Mouse (Mus musculus) heart, embryonic 12.5 days (tissue): ENCODE data around the gene Kif1b. TPM values are rescaled to one million over a fixed set of nuclear protein-coding genes. Genes with fewer than 3 reads are reported as not detected.

Experiments used
- ATAC-seq: fragments of 200-750 bp; cut with Nextera tagmentation; 2 replicates; pipeline ENCODE4 v1.8.0; 2017; ENCODE audit warnings: moderate TSS enrichment, moderate library complexity; ENCODE audit not compliant: insufficient number of reproducible peaks, low FRiP score
- H3K27ac ChIP-seq: fragments of 300-500 bp; sonication (generic); 2 replicates; pipeline ENCODE4 v1.5.1; 2016; ENCODE audit warnings: mild to moderate bottlenecking, moderate library complexity; ENCODE audit not compliant: poor library complexity, severe bottlenecking
- H3K27me3 ChIP-seq: fragments of 300-500 bp; sonication (generic); replicated peaks from 2 replicates; pipeline ENCODE4 v1.6.1; 2016; ENCODE audit warnings: mild to moderate bottlenecking, moderate library complexity
- H3K36me3 ChIP-seq: fragments of 300-500 bp; sonication (generic); 2 replicates; pipeline ENCODE4 v1.6.1; 2016; ENCODE audit warnings: mild to moderate bottlenecking, moderate library complexity
- H3K4me1 ChIP-seq: fragments of 300-500 bp; sonication (generic); replicated peaks from 2 replicates; pipeline ENCODE4 v1.6.1; 2016; ENCODE audit warnings: mild to moderate bottlenecking
- H3K4me2 ChIP-seq: fragments of 300-500 bp; sonication (generic); 2 replicates; pipeline ENCODE4 v1.6.1; 2016; ENCODE audit warnings: mild to moderate bottlenecking, moderate library complexity
- H3K4me3 ChIP-seq: fragments of 300-500 bp; sonication (generic); 2 replicates; pipeline ENCODE4 v1.5.1; 2016; ENCODE audit warnings: mild to moderate bottlenecking
- H3K9ac ChIP-seq: fragments of 300-500 bp; sonication (generic); 2 replicates; pipeline ENCODE4 v1.6.1; 2016; ENCODE audit warnings: mild to moderate bottlenecking, moderate library complexity
- H3K9me3 ChIP-seq: fragments of 300-500 bp; sonication (generic); replicated peaks from 2 replicates; pipeline ENCODE4 v1.6.1; 2016; ENCODE audit warnings: mild to moderate bottlenecking, moderate library complexity
- WGBS: fragments of 180-500 bp; shearing (Covaris S2); methylation state at CpG from one replicate; pipeline ENCODE4 v1.1.7; 2016; 5-methylcytosine and 5-hydroxymethylcytosine counted together
- polyA plus RNA-seq: library from polyadenylated mRNA; unstranded; fragments of >200 nt; fragmentation: Nextera tagmentation; extraction: Ambion mirVana; gene quantifications from 2 replicates; pipeline ENCODE4 v1.2.1, GENCODE M21; 2016

Kif1b gene
- polyA plus RNA-seq, 1 experiment from 2014 or later = 60.1 TPM

GRCm38 (mm10) chr4:149296501-149296900, 11.0 kb downstream of the Kif1b start:
- Histone ChIP-seq H3K4me3 (no peak overlapping the region), H3K4me1 (peaks cover 24% of the 10 kb centered on the region), H3K9ac (no peak overlapping the region), H3K4me2 (no peak overlapping the region), H3K27ac (no peak overlapping the region), H3K27me3 (no peaks in the 10 kb centered on the region), H3K36me3 (no peaks in the 10 kb centered on the region), H3K9me3 (no peaks in the 10 kb centered on the region)
- ATAC-seq = no peak
- 86% methylated on average over 2 of the region's 2 CpGs for WGBS

DNA sequence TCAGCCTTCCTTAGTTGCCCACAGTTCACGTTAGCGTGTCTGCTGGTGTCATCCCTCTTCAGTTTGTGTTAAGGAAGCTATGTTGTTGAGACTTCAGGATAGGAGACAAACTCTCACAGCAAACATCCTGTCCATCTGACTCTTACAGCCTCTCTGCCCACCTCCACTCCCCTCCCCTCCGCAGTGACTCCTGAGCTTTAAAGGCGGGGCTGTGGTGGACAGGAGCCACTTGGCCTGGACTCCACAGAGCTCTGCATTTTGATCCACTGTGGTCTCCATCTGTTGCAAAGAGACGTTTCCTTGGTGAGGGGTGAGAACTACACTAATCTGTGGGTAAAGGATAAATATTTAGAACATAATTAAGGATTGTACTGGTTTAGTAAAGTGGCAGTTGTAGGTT, 14.5 kb downstream of the Kif1b start:
- H3K36me3 ChIP-seq = peaks cover 18% of the 10 kb centered on the region
- H3K4me3 ChIP-seq = no peak overlapping the region
- no peak overlapping the region for H3K9ac ChIP-seq
- peaks cover 25% of the 10 kb centered on the region for H3K4me1 ChIP-seq
- no peaks in the 10 kb centered on the region for H3K9me3 ChIP-seq
- no peaks in the 10 kb centered on the region for H3K27me3 ChIP-seq
- ATAC-seq = no peak
- no peak overlapping the region for H3K27ac ChIP-seq
- 70% methylated on average over 5 of the region's 5 CpGs for WGBS
- H3K4me2 ChIP-seq = no peak overlapping the region

DNA sequence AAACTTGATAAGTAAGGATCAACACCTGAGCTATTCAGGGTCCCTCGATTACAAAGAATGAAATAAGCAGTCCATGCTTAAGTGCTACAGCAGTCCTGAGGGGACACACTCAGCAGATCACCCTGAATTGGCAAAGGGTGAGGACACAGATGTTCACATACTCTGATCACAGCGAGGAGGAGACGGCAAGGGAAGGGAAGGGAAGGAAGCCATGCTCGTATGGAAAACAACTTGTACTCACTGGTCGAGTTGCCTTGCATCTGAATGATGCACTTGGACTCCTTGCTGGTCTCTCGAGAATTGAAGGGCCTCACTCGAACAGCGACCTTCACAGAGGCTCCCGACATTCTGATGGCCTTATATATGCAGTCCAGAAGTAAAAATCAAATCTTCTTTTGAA, 16.4 kb downstream of the Kif1b start:
- Histone ChIP-seq H3K36me3 (peaks cover 18% of the 10 kb centered on the region), H3K27ac (peak overlapping the region; percentile 1; the same call in 1 of the 2 replicates)
- WGBS = 72% methylated on average over 9 of the region's 9 CpGs

GRCm38 (mm10) chr4:149290157-149290750, 17.2 kb downstream of the Kif1b start:
- Histone ChIP-seq H3K27ac (no peak overlapping the region; the same call in 1 of the 2 replicates), H3K27me3 (no peaks in the 10 kb centered on the region), H3K9ac (no peak overlapping the region), H3K9me3 (no peaks in the 10 kb centered on the region), H3K4me3 (no peak overlapping the region), H3K36me3 (peaks cover 18% of the 10 kb centered on the region), H3K4me1 (peaks cover 32% of the 10 kb centered on the region), H3K4me2 (no peak overlapping the region)
- ATAC-seq = no peak
- 75% methylated on average over 7 of the region's 7 CpGs for WGBS

More for the DNA sequence above, 16.4 kb downstream of the Kif1b start:
- Histone ChIP-seq H3K4me2 (no peak overlapping the region), H3K9me3 (no peaks in the 10 kb centered on the region), H3K4me1 (peaks cover 33% of the 10 kb centered on the region), H3K27me3 (no peaks in the 10 kb centered on the region), H3K9ac (no peak overlapping the region), H3K4me3 (no peak overlapping the region)
- ATAC-seq = no peak

DNA sequence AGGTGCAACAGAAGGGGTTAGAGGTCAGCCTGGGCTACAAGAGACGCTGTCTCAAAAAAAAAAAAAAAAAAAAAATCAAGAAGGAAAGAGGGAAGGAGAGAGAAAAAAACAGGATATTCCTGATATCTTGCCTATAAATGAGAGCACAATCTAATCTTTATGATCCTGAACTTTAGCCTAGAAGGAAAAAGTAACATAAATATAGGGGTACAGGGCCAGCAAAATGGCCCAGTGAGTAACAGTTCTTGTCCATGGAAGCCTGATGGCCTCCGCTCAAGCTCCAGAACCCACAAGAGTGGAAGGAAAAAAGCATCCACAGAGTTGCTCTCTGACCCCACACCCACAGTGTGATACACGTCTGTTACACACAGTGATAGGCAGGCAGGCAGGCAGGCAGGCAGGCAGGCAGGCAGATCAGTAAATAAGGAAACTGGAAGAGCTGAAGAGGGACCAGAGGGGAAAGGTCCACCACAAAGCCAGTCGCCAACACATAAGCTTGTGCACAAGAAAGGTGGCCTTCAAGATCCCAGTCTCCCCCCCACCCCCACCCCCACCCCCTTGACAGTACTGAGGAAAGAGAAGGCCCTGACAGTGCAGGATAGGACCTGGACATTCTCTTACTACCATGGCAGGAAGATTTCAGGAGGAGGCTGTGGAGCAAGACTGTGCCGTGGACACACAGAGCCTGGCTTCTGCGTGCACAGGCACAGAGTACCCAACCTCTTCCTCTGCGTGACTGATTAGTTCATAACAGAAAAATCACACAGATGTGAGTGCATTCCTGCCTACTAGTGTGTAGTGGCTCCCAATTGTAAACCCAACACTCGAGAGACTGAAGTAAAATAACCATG, 21.0 kb downstream of the Kif1b start:
- peaks cover 25% of the 10 kb centered on the region for H3K36me3 ChIP-seq
- H3K4me1 ChIP-seq = peaks cover 42% of the 10 kb centered on the region
- H3K4me3 ChIP-seq = no peak overlapping the region
- H3K4me2 ChIP-seq = no peak overlapping the region
- H3K27ac ChIP-seq = peak overlapping the region; percentile 53
- H3K9me3 ChIP-seq = no peaks in the 10 kb centered on the region
- WGBS = 61% methylated on average over 8 of the region's 8 CpGs
- 0 out of 2 replicates have a peak overlapping the region, but pooled peaks have one; percentile 47 for H3K9ac ChIP-seq
- no peaks in the 10 kb centered on the region for H3K27me3 ChIP-seq
- 0 out of 2 replicates have a peak, but pooled peaks have one; percentile 22 for ATAC-seq

DNA sequence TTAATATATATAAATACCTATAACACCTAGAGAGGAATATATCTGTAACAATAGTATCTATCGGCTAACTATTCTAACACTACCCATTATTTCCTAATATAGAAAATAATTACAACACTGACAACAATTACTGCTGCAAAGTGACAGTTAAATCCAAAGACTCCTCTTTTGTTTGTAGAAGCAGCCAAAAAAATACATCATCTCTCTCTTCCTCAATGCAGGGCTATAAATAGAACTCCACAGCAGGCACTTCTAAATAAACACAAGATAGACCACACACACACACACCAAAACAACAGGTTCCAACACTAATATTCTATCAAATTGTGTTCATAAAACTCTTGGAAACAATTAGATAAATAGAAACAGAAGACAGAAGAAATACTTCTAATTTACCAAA, 21.8 kb downstream of the Kif1b start:
- no peak overlapping the region for H3K4me2 ChIP-seq
- H3K9me3 ChIP-seq = no peaks in the 10 kb centered on the region
- no peaks in the 10 kb centered on the region for H3K27me3 ChIP-seq
- H3K4me1 ChIP-seq = peaks cover 38% of the 10 kb centered on the region
- no peak overlapping the region for H3K4me3 ChIP-seq
- no peak overlapping the region for H3K9ac ChIP-seq
- no peak for ATAC-seq
- peaks cover 23% of the 10 kb centered on the region for H3K36me3 ChIP-seq
- no peak overlapping the region for H3K27ac ChIP-seq
- 87% methylated on average over 1 of the region's 1 CpGs for WGBS

GRCm38 (mm10) chr4:149283018-149283417, 24.5 kb downstream of the Kif1b start:
- 74% methylated on average over 3 of the region's 3 CpGs for WGBS
- no peak overlapping the region for H3K27ac ChIP-seq

GRCm38 (mm10) chr4:149282025-149282738, 25.3 kb downstream of the Kif1b start:
- no peak for ATAC-seq
- no peak overlapping the region for H3K4me2 ChIP-seq
- H3K36me3 ChIP-seq = peaks cover 9% of the 10 kb centered on the region; the same call in 1 of the 2 replicates
- no peak overlapping the region for H3K4me3 ChIP-seq
- no peak overlapping the region for H3K9ac ChIP-seq
- no peaks in the 10 kb centered on the region for H3K9me3 ChIP-seq
- 73% methylated on average over 7 of the region's 7 CpGs for WGBS
- H3K4me1 ChIP-seq = peaks cover 44% of the 10 kb centered on the region
- H3K27ac ChIP-seq = no peak overlapping the region
- H3K27me3 ChIP-seq = no peaks in the 10 kb centered on the region

More at GRCm38 (mm10) chr4:149283018-149283417, 24.5 kb downstream of the Kif1b start:
- no peaks in the 10 kb centered on the region for H3K27me3 ChIP-seq
- no peak overlapping the region for H3K4me2 ChIP-seq
- H3K4me1 ChIP-seq = peaks cover 44% of the 10 kb centered on the region
- H3K9me3 ChIP-seq = no peaks in the 10 kb centered on the region
- H3K36me3 ChIP-seq = peaks cover 9% of the 10 kb centered on the region
- no peak overlapping the region for H3K9ac ChIP-seq
- no peak overlapping the region for H3K4me3 ChIP-seq
- ATAC-seq = no peak

- Histone ChIP-seq H3K9me3 (no peaks in the 10 kb centered on the region), H3K36me3 (peaks cover 38% of the 10 kb centered on the region), H3K27me3 (no peaks in the 10 kb centered on the region), H3K4me2 (peak overlapping the region; percentile 36), H3K4me3 (no peak overlapping the region), H3K27ac (peak overlapping the region; percentile 29; the same call in 1 of the 2 replicates), H3K9ac (no peak overlapping the region), H3K4me1 (peaks cover 12% of the 10 kb centered on the region)
- no peak; the same call in 1 of the 2 replicates for ATAC-seq
- WGBS = 35% methylated on average over 4 of the region's 4 CpGs
These were observed 29.9 kb downstream of the Kif1b start for GRCm38 (mm10) chr4:149277571-149277970.

DNA sequence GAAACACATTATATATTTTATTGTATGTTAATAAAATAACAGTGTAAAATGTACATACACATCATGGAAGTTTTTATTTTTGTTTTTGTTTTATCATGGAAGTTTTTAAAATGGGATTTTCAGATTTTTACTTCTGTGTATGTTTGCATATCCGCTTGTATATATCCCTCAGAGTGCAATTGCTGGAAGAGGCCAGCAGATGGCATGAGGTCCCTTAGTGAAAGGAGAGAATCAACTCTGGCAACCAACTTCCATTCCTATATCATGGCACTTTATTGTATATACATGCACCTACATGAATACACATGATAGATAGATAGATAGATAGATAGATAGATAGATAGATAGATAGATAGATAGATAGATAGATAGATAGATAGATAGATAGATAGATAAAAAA, 34.4 kb downstream of the Kif1b start:
- Histone ChIP-seq H3K9me3 (no peaks in the 10 kb centered on the region), H3K9ac (no peak overlapping the region), H3K27ac (no peak overlapping the region), H3K4me2 (no peak overlapping the region), H3K4me3 (no peak overlapping the region), H3K4me1 (no peaks in the 10 kb centered on the region; the same call in 1 of the 2 replicates), H3K36me3 (peaks cover 54% of the 10 kb centered on the region), H3K27me3 (no peaks in the 10 kb centered on the region)
- WGBS = 92% methylated on average over 1 of the region's 1 CpGs
- no peak for ATAC-seq

GRCm38 (mm10) chr4:149270541-149270940, 37.0 kb downstream of the Kif1b start:
- 93% methylated on average over 6 of the region's 6 CpGs for WGBS
- Histone ChIP-seq H3K4me1 (no peaks in the 10 kb centered on the region), H3K9me3 (no peaks in the 10 kb centered on the region), H3K36me3 (peaks cover 71% of the 10 kb centered on the region), H3K4me2 (no peak overlapping the region), H3K27ac (no peak overlapping the region), H3K27me3 (no peaks in the 10 kb centered on the region), H3K9ac (no peak overlapping the region), H3K4me3 (no peak overlapping the region)
- no peak for ATAC-seq
